Mouse (Mus musculus) CD4-positive, CD25-positive, alpha-beta regulatory T cell, adult 2 months (primary cell): Measurements from ENCODE around the gene Cfb.
"Not testable (repeated sequence)": the region's sequence is repeated elsewhere in the genome, so short reads cannot be mapped to it uniquely, and the experiment has no call there.

Experiments used
- DNase-seq: peaks from one replicate; pipeline ENCODE4 v3.0.0-alpha.2; 2012; ENCODE audit warnings: low read depth, low spot score

The Cfb gene

DNA sequence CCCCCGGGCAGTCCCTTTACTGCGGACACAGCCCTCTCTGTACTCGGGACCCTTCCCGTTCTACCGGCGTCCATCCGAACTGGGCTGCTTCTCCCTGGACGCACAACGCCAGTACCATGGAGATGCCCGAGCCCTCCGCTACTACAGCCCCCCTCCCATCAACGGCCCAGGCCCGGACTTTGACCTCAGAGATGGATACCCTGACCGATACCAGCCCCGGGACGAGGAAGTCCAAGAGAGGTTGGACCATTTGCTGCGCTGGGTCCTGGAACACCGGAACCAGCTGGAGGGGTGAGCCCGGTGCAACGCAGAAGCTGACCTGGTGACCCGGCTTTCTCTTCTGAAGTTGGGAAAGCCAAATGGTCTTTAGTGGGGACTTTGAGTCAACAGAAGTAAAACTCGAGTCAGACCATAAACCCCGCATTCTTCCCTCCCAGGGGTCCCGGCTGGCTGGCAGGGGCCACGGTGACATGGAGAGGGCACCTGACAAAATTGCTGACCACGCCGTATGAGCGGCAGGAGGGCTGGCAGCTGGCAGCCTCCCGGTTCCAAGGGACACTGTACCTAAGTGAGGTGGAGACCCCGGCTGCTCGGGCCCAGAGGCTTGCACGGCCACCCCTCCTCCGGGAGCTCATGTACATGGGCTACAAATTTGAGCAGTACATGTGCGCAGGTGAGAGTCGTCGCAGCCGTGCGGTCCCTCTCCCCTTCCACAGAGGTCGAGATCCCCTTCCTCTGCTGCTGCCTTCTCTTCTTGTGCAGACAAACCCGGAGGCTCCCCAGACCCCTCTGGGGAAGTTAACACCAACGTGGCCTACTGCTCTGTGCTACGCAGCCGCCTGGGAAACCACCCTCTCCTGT, 24.6 kb downstream of the Cfb start:
- DNase-seq, result no peak

DNA sequence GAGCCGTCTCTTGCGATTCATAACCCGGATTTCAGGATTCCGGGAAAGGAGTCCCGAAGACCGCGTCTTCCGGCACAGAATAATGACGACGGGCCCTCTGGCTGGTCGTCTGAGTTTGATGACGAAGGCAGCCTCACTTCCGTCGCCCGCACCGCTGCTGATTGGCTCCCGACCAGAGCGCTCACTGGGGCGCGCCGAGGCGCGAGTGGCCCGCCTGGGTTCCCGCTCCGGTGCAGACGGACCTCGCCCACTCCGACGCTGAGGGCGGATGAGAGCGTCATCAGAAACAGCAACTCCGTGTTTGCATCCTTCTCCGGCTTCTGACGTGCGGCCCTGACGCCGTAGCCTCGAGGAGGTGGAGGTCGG, 25.5 kb downstream of the Cfb start, which contains the start of the genes Stk19 and Dxo:
Gene Stk19 (minus strand): TSS at position 90 of the 366 bp plus-strand sequence.
Gene Dxo (plus strand): TSS at position 164 of the 366 bp plus-strand sequence.
- DNase-seq, result peak; percentile 97

DNA sequence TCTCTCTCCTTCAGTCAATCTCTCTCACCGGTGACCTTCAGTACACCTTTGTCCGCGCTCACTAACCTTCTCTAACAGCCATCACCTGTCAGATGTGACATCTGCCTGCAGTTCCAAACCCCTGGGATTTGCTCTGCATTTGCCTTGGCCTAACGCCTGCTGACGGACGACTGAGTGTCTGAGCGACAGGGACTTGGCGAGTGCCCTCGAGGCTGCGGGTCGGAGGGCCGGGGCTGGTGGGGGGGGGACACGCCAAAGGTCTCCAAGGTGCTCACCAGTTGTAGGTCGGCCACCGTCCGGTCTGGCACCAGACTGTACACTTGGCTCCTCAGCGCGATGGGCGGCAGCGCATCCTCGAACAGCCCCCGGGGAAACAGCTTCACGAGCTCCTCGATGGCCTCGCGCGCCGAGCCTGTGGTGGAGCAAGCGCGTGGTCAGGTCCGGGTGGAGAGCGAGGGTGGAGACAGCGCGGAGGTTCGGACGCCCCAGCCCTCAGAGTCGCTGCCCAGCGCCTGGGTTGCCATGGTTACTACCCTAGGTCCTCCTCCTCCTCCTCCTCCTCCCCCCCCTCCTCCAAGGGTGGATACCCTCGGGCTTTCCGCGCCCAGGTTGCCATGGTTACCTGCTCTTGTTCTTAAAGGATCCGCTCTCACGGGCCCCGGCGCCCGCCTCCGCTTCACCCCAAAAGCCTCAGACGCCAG, 26.0 kb downstream of the Cfb start:
- no peak for DNase-seq

DNA sequence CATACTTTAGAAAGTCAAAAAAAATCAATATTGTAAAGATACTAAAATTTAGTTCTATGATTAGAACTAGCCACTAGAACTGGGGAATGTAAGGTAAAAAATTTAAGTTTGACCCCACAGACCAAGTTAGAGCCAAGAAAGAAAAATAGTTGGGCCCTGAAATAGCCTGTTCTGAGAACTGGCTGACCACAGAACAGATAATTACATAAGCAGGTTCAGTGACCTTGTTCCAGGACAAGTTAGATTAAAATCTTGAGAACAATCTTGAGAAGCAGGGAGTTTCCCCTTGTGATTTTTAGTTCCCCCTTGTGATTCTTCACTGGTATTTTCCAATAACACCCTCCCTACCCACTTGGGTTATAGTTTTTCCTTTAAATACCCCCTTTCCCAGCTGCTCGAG, 31.5 kb downstream of the Cfb start:
- not testable (repeated sequence) for DNase-seq

DNA sequence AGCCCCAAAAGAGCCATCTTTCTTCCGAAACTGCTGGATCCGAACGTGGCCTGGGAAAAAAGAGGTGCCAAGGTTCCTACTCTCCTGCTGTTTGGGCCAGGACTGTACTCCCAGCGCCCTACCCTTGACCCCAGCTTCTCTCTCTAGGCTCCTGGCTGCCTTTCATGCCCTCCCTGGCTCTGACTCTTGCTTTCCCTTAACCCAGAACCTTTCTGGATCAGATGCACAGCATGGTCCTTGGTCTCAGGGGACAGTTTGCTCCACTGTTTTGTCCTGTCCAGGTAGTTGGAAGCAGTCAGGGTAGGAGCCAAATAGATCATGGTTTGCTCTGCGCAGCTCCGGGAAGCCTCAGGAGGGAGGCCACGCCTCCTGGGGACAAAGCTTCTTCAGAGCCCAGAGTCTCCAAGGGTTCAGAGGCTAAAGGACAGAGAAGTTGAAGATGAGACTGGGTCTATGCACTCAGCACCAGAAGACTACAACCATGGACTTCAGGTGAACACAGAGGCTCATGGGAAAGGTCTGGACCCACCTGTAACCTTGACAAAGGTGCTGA, 47.4 kb downstream of the Cfb start:
- DNase-seq, result no peak

DNA sequence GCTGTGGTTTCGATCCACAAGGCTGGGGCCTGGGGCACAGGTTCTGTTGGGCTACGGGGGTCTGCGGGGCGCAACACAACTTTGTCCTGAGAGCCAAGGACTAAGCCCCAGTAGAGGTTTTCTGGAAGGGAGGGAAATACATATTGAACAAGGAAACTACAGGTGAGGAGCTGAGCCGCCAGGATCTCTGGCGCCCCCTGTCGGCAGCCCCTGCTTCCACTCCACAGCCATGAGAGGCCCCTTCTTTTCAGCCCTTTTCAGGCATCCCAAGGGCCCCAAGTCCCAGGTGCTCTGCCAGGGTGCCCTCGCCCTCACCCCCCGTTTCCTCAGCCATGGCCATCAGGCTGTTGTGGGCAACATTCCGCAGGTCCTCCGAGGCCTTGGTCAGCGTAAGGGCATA, 48.6 kb downstream of the Cfb start:
- peak; percentile 66 for DNase-seq

DNA sequence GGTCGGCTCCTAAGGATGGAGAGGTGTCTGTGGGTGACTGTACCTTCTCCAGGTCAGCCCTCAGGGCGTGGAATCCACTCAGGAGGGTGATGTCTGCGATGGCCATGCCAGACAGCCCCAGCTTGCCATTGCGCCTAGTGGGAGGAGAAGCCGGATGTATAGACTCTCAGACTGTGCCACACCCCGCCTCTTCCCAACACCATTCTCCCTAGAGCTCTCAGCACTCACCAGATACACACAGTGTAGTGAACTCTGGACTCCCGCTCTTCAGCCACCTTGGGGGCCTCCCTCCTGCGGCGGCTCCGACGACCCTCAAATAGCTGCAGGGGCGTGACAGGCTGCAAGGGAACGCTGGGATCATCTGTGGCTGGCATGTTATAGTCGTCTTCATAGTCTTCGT, 51.0 kb downstream of the Cfb start:
- DNase-seq, result no peak

DNA sequence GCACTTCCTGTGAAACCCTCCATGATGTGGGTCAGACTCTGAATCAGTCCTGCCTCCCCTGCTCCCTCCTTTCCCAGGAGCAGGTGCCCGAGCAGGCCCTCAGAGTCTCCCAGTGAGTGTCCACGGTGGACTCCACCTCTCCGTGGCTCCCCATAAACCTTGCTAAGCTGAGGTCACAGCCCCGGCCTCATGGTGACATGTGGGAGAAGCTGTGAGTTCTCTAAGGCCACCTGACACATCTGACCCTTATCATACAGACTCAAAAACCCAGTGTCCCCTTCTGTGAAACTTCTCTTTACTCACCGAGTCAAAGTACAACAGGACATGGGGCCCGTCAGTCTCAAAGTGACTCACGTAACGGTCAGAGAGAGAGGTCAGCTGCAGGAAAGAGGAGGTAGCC, 51.5 kb downstream of the Cfb start:
- DNase-seq, result not testable (repeated sequence)

DNA sequence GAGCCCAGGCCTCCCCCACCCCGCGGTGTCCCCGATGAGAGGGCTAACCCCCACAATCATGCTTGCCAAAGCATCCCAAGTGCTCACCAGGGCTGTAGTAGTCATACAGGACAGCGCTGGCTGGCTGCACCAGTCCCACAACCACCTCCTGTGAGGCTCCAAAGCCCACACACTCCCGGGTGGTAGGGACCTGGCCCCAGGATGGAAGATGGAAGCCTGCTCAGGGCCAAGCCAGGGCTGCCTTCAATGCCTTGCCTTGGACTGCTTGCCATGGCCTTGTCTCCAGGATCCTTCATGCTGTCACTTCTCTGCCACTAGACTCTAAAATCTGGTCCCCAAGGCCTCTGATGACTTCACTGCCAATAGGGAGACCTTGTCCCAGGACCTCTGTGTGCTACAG, 51.9 kb downstream of the Cfb start:
- DNase-seq, result not testable (repeated sequence)

DNA sequence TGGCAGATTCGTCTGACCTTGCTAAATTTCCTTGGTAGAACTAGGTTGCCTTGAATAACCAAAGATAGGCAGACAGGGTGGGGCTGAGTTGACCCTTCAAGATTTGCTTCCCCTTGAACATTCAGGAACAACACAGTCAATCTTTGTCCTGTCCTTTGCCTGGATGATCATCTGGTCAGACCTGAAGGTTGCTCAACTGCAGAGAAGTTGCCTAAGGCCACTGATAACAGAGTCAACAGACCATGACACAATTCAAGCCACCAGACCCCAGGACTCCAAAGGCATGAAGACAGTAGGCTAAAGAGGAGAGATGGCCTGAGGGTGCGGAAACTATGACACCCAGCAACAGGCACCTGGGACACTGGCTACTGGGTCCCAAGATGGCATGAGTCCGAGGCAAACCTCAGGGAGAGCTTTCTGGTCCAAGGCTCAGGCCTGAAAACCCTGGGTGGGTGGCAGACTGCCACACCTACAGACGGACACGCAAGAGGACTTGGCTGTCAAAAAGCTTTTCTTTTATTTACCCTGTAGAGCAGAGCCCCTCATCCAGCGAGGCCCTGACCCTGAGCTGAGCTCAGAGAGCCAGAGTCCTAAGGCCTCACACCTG, 53.6 kb downstream of the Cfb start:
- DNase-seq, result no peak

DNA sequence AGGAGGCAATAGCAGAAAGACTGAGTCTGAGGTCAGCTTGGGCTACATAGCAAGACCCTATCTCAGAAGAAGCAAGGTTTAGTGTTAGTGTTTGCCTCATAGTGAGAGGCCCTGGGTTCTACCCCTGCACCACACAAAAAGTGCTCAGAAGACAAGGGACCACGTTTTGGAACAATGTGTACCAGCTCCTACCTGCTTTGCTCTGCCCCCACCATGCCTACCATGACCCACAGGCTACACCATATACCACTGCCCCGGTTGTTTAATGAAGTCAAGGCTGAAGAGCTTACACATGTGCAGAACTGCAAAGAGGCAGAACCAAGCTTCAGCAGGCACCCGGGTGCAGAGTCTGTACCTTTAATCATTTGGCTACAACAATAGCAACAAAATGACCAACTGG, 55.1 kb downstream of the Cfb start:
- no peak for DNase-seq
